Mouse (Mus musculus) bone marrow, adult 2 months (tissue): ENCODE measurements around the gene Chid1.

ENCODE experiments used
- CTCF ChIP-seq: fragments of 200-500 bp; IDR thresholded peaks from 2 replicates; pipeline ENCODE4 v1.5.1; 2011; ENCODE audit warnings: low read length, control low read depth; ENCODE audit not compliant: control insufficient read depth, insufficient read depth
- POLR2A ChIP-seq: fragments of 200-500 bp; IDR thresholded peaks from 2 replicates; pipeline ENCODE4 v1.6.1; 2011; ENCODE audit warnings: low read depth, mild to moderate bottlenecking, control low read depth, low read length, borderline replicate concordance; ENCODE audit not compliant: control insufficient read depth

DNA sequence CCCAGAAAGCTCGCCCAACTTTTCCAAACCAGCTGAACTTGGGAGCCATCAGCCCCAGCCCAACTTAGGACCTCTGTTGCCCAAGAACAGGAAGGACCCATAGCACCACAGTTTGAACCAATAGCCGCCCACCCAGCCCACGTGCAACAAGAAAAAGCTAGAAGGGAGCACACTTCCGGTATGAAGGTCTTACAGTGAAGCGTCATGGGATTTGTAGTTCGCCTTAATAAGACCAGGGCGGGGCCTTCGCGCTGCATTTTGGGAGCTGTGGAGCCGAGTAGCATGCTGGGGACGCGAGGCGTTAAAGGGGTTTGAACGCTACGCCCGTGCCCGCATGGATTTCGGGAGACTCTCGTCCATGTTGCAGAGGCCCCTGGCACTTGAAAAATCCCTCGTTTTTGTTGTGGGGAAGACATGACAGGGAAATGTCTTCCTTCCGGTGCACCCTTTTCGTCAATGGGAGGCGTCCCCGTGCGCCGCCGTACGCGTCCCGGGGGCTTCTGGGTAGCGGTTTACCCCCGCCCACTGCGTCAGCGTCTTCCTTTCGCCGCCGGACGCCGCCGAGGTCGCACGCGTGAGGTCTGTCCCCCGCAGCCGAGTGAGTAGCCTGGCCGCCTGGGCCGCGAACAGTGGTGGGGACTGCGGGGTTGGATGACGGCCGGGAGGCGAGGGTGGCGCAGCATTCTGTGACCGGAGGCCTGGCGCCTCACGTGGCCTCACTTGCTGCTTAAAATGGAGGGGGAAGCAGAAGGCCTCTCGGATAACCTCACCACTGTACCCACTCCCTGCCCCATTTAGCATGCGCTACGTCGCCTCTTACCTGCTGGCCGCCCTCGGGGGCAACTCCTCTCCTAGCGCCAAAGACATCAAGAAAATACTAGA is 92.3 kb downstream of the Chid1 start, which contains the start of gene Rplp2:
- TF ChIP-seq CTCF (no peak), POLR2A (peak; percentile 93; the same call in 1 of the 2 replicates)
